Comparison of ENCODE assay signal across 19 mouse cellular contexts in genomic region chr19:46214541-46214940, GRCm38 (mm10).
DNase-seq lines count a peak whose midpoint lies in the region; ATAC-seq and TF ChIP-seq lines count a peak whose summit lies in the region.
"Had no signal": no experiment of that assay in that cellular context is flagged by ENCODE, and none has a peak within 500 bp of the region (broad histone marks: within the 10 kb centered on the region; RNA-seq: fewer than 3 reads in every experiment).

No protein-coding gene starts in this region.

- no peak overlapping the region for H3ac ChIP-seq in myocyte (ENCODE audit: control insufficient read depth, insufficient read length)

- TF ChIP-seq POLR2A in heart, adult 2 months (IDR thresholded peaks at IDR 0.05; ENCODE audit: insufficient read depth, low read depth, low read length): no peak
- no peak for TF ChIP-seq POLR2A in embryonic fibroblast, embryonic 13.5 days (IDR thresholded peaks at IDR 0.05; ENCODE audit: low read depth, low read length)
- TF ChIP-seq POLR2A in myocyte (IDR thresholded peaks at IDR 0.05; ENCODE audit: insufficient read length, low read depth): no peak

- H3K9ac ChIP-seq in heart, embryonic 12.5 days: no peak overlapping the region
- no peak overlapping the region for H3K9ac ChIP-seq in heart, adult 2 months (ENCODE audit: low read depth, low read length)
- no peak overlapping the region for H3K9ac ChIP-seq in heart, embryonic 16.5 days (ENCODE audit: low read length)
- H3K9ac ChIP-seq: embryonic facial prominence, embryonic 12.5 days; forebrain, embryonic 12.5 days; forebrain, postnatal 0 days; hindbrain, embryonic 14.5 days; intestine, embryonic 15.5 days had no signal

- peaks cover 25% of the 10 kb centered on the region for H3K4me1 ChIP-seq in heart, embryonic 12.5 days (replicated peaks)
- H3K4me1 ChIP-seq in heart, adult 2 months (ENCODE audit: control insufficient read depth, insufficient read depth, low read length): peaks cover 6% of the 10 kb centered on the region
- H3K4me1 ChIP-seq in heart, embryonic 16.5 days (ENCODE audit: control insufficient read depth, insufficient read depth, low read length): peaks cover 26% of the 10 kb centered on the region
- H3K4me1 ChIP-seq in embryonic fibroblast, embryonic 13.5 days (ENCODE audit: control insufficient read depth, insufficient read depth, low read length): peaks cover 8% of the 10 kb centered on the region

- H3K79me2 ChIP-seq in heart, adult 2 months (replicated peaks; ENCODE audit: control insufficient read depth, insufficient read depth, low read length): no peaks in the 10 kb centered on the region
- peaks cover 23% of the 10 kb centered on the region for H3K79me2 ChIP-seq in myocyte (ENCODE audit: control insufficient read depth, insufficient read depth)

- H3K27ac ChIP-seq in heart, embryonic 12.5 days (ENCODE audit: poor library complexity, severe bottlenecking): peak overlapping the region; percentile 90
- no peak overlapping the region for H3K27ac ChIP-seq in heart, adult 2 months
- peak overlapping the region; percentile 90 for H3K27ac ChIP-seq in heart, embryonic 16.5 days (ENCODE audit: low read length)
- H3K27ac ChIP-seq in embryonic fibroblast, embryonic 13.5 days (ENCODE audit: insufficient read depth, low read length): peak overlapping the region; percentile 92; the same call in 1 of the 2 replicates
- H3K27ac ChIP-seq: forebrain, embryonic 12.5 days; hindbrain, embryonic 10.5 days; hindbrain, embryonic 14.5 days; intestine, embryonic 15.5 days had no signal

- WGBS in heart, embryonic 12.5 days: 78% methylated on average over 5 of the region's 5 CpGs
- WGBS in heart, adult 2 months: 58% methylated on average over 5 of the region's 5 CpGs
- WGBS in heart, embryonic 16.5 days: 74% methylated on average over 5 of the region's 5 CpGs

- TF ChIP-seq EP300 in heart, adult 2 months (IDR thresholded peaks at IDR 0.05; ENCODE audit: insufficient read depth, low read depth, low read length): no peak

- no peak for TF ChIP-seq CTCF in heart, adult 2 months (IDR thresholded peaks at IDR 0.05)
- no peak for TF ChIP-seq CTCF in embryonic fibroblast, embryonic 13.5 days (IDR thresholded peaks at IDR 0.05; ENCODE audit: borderline replicate concordance, insufficient read depth, low read length)

- no peak overlapping the region for H3K4me3 ChIP-seq in heart, embryonic 12.5 days
- no peak overlapping the region for H3K4me3 ChIP-seq in heart, adult 2 months
- H3K4me3 ChIP-seq in heart, embryonic 16.5 days (ENCODE audit: low read length): no peak overlapping the region
- H3K4me3 ChIP-seq in embryonic fibroblast, embryonic 13.5 days (ENCODE audit: insufficient read depth, low read length): no peak overlapping the region
- no peak overlapping the region for H3K4me3 ChIP-seq in myocyte
- H3K4me3 ChIP-seq: embryonic facial prominence, embryonic 12.5 days; forebrain, embryonic 12.5 days; hindbrain, embryonic 10.5 days; intestine, embryonic 15.5 days had no signal

- no peaks in the 10 kb centered on the region for H3K9me3 ChIP-seq in heart, embryonic 12.5 days (replicated peaks)
- H3K9me3 ChIP-seq in heart, embryonic 16.5 days (replicated peaks; ENCODE audit: control insufficient read depth, low read length): no peaks in the 10 kb centered on the region
- H3K9me3 ChIP-seq: embryonic facial prominence, embryonic 12.5 days; forebrain, embryonic 12.5 days; hindbrain, embryonic 10.5 days; intestine, embryonic 15.5 days had no signal

- H3K4me2 ChIP-seq in heart, embryonic 12.5 days: no peak overlapping the region
- H3K4me2 ChIP-seq in heart, embryonic 16.5 days (ENCODE audit: low read depth, low read length): no peak overlapping the region
- peak overlapping the region; percentile 56 for H3K4me2 ChIP-seq in myocyte (ENCODE audit: low read depth)
- H3K4me2 ChIP-seq: embryonic facial prominence, embryonic 12.5 days; forebrain, embryonic 12.5 days; hindbrain, embryonic 14.5 days; intestine, embryonic 15.5 days had no signal

- H3K27me3 ChIP-seq in heart, embryonic 12.5 days (replicated peaks): no peaks in the 10 kb centered on the region
- no peaks in the 10 kb centered on the region for H3K27me3 ChIP-seq in heart, adult 2 months (ENCODE audit: control insufficient read depth, insufficient read depth, low read length)
- no peaks in the 10 kb centered on the region for H3K27me3 ChIP-seq in heart, embryonic 16.5 days (ENCODE audit: control insufficient read depth, insufficient read depth, low read length)
- H3K27me3 ChIP-seq in myocyte (ENCODE audit: control insufficient read depth, insufficient read depth, insufficient read length): no peaks in the 10 kb centered on the region
- H3K27me3 ChIP-seq: embryonic facial prominence, embryonic 12.5 days; forebrain, embryonic 12.5 days; intestine, embryonic 15.5 days had no signal

- ATAC-seq in heart, embryonic 12.5 days (ENCODE audit: insufficient number of reproducible peaks, low FRiP score): no peak
- ATAC-seq in heart, embryonic 16.5 days (replicated peaks; ENCODE audit: extremely low read depth, insufficient read depth, low FRiP score): no peak
- no peak for ATAC-seq in granulocyte monocyte progenitor cell, adult 5-6 weeks (replicated peaks; ENCODE audit: poor library complexity, severe bottlenecking)
- ATAC-seq: forebrain, postnatal 0 days; intestine, embryonic 15.5 days had no signal

- no peak for DNase-seq in heart, adult 2 months
- DNase-seq in heart, adult 8-10 months (ENCODE audit: low spot score): no peak
- DNase-seq: adrenal gland, postnatal 14 days; cerebellum, adult 11-12 months; cerebellum, adult 9-10 months; cerebellum, postnatal 25 days; forebrain, postnatal 0 days; gastrocnemius, postnatal 14 days; kidney, adult 18-20 months had no signal

- no peaks in the 10 kb centered on the region for H3K36me3 ChIP-seq in heart, embryonic 12.5 days
- H3K36me3 ChIP-seq in heart, adult 2 months (ENCODE audit: control insufficient read depth, insufficient read depth, low read length): peaks cover 4% of the 10 kb centered on the region
- no peaks in the 10 kb centered on the region for H3K36me3 ChIP-seq in heart, embryonic 16.5 days (ENCODE audit: control insufficient read depth, insufficient read depth)
- no peaks in the 10 kb centered on the region for H3K36me3 ChIP-seq in myocyte (ENCODE audit: control insufficient read depth, insufficient read depth)
- H3K36me3 ChIP-seq: embryonic facial prominence, embryonic 12.5 days; forebrain, embryonic 12.5 days; hindbrain, embryonic 10.5 days; intestine, embryonic 15.5 days had no signal

- intact Hi-C loops in heart, adult 2 months (cut with DNase I): no loop called here

TF ChIP-seq in myocyte, 11 proteins besides CTCF, POLR2A, EP300 and RAD21:
- TF ChIP-seq MYOG (IDR thresholded peaks at IDR 0.05; ENCODE audit: control insufficient read depth in 1 of 3, insufficient read depth in 1 of 3, insufficient read length in 2 of 3, low read depth in 2 of 3): peak in 1 of 3 experiments; percentile 5
- no peak for TF ChIP-seq TCF3 (IDR thresholded peaks at IDR 0.05; ENCODE audit: insufficient read length, low read depth)
- peak in 1 of 3 experiments; percentile 45 for TF ChIP-seq MYOD1 (IDR thresholded peaks at IDR 0.05; ENCODE audit: control insufficient read depth in 1 of 3, insufficient read length in 2 of 3, low read depth in 2 of 3)
